Mouse (Mus musculus) thymus, adult 18-20 months (tissue): ENCODE data around the gene Sorcs3.

Experiments
- DNase-seq, 2 experiments: peaks; one replicate each; pipeline ENCODE4 v3.0.0; 2022; ENCODE audit warnings: mixed read lengths in 2 of 2

Sorcs3 gene

DNA sequence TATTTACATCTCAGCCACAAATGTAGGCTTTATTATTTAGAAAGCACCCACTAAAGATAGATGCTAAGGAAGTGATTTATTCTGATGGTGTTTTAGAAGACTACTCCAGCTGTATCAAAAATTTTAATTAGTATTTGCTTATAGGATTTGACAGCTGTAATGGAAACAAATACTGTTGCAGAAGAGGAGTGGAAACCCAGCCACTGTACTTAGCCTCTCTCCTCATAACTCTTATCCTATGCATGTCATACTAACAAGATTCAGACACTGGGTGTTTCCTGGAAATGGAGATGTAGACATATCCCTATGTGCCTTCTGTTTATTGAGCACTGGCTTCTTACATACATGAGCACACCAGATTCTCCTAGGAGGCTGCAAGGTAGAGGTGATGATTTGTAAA lies 338.5 kb downstream of the Sorcs3 start:
- no peak for DNase-seq

DNA sequence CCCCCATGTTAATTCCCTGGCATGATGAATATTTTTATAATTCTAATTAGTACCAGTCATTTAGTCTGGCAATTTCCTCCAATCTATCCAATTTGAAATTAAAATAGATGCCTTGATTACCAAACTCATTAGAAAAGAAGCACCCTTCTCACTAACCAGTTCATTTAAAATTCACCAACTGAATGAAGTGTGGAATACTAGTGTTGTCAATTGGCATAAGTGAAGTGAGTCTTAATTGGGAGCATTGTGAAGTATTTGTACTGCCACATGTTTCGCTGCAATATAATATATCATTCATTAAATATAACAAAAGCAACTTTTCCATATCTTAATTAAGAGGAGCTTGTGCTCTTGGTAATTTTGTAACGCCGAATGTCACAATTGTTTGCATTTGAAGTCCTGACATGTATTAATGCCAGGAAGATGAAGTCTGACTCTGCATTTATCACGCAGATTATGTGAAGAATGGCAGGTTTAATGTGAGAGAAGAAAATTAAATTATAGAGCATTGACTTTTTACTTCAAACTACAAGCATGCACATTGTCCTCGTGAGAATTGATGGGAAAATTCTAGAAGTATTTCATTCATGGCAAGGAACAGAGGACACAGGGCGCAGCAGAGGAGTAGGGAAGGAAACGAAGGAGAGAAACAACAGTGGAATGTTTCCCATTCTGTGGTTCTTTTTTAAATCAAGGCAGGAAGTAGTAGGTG lies 339.8 kb downstream of the Sorcs3 start:
- no peak for DNase-seq

DNA sequence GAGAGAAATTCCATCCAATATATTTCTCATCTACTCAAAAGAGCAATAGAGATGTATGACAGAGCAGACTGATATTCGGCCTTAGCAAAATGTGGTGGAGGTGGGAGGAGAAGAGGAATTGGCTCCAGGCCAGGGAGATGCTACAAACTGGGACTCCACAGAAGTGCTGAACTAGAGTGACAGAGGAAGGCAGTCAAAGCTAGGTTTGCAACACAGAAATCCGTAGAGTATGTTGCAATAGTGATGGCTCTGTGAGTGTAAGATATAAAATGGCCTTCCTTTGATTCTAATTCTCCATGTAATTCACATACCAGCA lies 340.3 kb downstream of the Sorcs3 start:
- no peak for DNase-seq

DNA sequence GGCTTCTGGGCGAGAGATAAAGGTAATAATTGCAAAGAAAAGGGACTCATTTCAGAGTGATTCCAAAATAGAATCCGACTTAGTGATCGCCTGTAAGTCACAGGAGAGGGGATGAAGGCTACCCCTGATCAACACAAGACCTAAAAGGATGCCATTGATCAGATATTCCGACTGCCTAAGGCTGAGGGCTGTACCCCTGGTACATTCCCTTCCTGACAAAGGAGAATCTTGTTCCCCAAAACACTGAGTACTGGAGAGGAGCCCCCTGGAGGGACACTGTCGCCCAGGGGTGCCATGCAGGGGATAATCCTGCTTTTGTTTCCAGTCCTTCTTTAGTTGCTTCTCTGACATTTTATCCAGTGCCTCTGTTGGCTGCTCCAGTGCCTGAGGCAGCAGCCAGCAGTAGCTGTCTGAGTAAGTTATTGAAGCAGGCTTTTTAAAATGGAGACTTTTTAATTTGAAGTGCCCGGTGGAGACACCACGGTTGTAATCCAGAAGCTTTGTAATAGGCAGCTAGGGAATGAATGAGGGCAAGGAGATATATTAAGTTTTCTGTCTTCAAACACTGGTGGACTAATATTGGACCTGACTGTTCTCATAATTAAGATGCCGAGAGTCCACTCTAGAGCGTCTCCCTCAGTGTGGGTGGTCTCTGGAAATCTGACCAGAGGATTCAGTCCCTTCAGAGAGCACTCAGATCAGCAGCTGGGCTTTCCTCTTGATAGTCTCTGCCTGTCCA lies 342.5 kb downstream of the Sorcs3 start:
- no peak for DNase-seq

DNA sequence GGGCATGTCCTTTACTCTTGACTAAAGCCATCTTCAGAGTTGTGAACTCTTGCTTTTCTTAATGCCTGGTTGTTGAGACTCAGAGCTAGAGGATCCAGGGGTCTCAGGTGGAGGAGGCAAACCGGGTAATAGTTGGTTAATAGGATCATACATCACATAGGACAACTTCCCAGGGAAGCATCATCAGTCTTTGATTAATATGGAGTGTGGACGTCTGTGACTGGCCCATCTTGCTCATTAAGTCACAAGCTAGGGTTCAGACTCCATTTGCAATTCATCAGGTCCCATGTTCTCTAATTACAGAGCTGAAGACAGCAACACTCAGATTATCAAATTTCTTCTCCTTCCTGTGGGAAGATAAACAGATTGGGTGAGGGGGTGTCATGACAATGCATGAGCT lies 353.6 kb downstream of the Sorcs3 start:
- DNase-seq: no peak

DNA sequence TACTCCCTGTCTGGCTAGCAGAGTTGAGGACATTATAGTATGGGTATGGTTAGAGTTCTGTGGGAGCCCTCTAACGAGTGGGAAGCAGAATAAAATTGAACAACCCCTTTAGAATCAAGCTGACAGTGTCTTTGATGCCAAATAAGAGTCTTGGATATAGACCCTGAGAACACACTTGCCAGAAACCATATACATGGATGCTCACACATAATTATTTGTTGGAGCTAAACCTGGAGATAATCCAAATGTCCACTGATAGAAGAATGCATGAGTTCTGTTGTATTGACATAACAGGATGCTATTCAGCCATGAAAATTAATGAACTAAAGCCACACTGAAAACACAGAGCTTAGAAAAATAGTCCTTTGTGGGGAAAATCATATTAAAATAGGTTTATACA lies 369.9 kb downstream of the Sorcs3 start:
- no peak for DNase-seq

DNA sequence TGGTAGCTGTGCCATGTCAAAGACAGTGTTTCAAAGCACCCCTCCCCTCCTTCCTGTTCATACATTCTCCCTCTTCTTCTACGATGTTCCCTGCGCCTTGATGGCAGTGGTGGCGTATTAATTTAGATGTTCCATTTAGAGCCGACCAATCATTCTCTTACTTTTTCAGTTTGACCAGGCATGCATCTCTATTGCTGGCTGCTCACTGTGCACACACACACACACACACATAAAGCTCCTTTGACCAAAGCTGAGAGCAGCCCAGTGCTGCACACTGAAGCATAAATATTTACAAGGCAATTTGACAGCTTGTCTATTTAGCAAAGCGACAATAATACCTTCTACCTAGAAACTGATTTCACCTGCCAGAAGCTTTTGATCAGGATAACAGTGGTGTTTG lies 371.3 kb downstream of the Sorcs3 start:
- no peak for DNase-seq

DNA sequence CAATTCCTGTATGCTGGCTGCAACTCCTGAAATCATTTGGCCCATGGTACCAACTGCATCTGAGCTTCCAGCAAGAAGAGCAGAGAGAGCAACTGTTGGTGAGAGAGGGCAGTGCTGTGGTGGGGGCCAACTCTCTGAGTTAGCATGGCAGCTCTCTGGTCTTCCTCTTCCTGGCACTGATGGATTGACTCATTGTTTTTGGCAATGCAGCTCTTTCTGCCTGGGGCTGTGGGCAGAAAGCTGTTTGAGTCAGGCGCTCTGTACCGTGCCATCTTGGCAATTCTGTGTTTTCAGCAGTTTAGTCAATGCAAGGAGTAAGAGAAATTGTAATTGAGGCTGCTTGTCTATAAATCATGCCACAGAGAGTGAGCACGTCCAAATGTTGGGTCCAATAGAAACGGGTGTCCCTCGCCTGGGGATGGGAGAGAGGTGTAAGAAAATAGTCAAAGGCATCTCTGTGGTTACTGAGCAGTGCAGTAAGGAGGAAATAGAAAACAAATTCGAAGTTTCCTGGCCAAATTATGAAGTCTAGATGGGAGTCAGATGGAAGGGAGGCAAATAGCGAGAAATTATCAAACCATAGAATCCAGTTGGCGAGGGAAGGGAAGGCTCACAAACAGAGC lies 379.2 kb downstream of the Sorcs3 start:
- DNase-seq: no peak

DNA sequence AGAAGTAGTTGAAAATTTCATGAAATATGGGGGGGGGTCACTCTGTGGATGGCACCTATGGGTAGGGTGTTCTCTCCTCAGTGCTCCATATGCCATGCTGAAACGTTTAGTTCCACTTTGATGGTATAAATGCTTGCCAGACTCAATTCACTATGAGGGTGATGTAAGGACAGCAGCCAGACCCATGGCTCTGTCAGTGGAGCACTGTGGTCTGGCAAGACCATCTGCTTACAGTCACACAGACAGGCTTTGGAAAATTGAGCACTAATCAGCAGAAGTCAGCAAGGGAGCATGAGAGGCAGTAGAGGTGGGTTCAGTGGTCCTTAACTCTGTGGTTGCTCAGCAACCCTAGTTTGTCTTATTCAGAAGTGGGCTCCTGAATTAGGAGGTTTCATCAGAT lies 411.1 kb downstream of the Sorcs3 start:
- DNase-seq: no peak

DNA sequence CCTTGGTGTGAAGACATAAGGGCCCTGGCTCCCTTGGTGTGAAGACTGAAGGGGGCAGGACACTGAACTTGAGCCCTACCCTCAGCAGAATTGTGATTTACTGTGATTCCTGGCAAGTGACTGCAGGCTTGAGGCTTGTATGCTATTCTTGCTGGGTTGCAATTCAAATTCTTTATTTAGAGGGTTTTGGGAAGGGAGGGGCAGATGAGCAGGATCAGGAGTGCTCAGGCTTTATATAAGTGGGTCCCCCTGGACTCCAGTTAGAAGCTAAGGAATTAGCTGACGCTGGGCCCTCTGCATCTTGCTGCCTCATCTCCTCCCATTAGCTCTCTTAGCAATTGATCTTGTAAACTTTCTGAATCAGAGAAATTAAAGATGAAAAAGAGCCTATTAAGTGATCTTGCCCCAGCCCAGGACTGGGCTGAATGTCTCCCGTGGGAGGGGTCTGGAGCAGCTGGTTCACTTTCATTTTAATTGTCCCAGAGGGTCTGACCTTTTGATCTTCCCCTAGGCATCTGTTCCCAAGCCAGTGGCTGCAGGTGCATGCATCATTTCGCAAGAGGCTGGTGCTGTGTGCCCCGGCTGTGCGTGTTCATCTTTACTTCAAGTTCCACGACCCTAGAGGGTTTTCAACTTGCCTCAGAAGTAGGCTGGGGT lies 425.0 kb downstream of the Sorcs3 start:
- no peak for DNase-seq

DNA sequence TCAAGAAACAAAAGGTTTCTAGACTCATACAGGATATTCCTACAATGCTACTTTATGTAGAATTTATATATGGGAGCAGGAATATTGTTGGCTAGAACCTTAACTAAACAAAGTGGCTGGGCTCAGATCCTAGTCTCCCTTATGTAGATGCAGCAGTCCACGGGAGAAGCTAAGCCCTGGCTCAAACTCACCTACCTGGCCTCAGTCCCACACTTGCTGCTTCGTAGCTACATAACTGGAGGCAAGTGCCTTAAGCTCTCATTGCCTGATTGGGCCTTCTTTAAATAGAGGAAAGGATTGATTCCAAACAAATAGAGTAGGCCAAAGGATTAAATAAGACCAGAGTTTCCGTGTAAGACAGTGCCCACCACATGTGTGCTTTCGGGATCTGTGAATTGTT lies 436.7 kb downstream of the Sorcs3 start:
- DNase-seq: no peak

DNA sequence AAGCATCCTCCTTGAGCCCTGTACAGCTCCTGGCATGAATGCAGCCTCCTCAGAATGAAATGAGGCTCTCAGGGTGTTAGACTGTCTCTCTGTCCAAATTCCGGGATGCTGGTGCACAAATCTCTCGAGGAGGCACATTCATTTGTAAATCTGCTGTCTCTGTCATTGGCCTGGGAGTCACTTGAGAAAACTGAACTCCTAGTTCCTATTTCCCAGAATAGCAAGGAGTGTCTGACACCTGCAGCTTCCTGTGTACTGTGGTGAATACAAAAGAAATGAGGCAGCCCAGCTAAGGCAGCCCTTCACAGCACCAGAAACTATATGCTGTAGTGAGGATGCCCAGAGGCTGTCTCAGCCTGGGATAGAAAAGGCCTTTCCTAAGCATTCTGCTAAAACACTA lies 444.1 kb downstream of the Sorcs3 start:
- DNase-seq: no peak

DNA sequence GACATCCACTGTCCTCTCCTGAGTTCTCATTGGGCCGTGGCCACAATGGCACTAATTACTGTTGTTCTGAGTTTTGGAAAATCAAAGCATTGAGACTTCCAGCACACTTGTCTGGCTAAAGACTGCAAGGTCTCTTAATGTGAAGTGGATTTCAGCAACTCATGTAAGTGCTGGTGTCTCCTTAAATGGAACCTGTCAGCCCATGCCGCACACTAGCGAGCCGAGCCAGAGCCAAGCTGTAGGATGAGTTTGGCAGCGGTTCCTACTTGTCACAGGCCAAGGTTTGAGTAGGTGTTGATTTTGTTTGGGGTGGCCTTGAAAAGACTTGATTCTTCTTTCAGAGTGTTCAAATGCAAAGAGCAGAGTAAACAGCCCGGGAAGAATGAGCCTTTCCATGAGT lies 445.8 kb downstream of the Sorcs3 start:
- DNase-seq: no peak

DNA sequence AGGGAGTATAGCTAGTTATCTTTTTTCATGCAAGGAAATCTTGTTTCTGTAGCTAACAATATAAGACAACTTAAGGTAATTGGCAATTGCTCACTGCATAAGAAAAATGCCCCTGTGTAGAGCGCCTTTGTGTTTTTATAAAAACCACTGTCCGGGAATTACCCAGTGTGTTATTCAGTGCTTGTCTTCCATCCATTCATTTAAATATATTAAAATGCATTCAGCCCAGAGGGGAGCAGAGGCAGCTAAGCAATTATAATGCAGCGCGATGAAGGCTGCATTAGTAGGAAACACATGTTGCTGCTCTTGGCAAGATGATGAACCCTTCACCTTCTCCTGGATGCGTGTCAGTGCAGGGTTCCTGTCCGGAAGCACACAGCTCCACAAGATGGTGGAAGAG lies 454.4 kb downstream of the Sorcs3 start:
- no peak for DNase-seq

DNA sequence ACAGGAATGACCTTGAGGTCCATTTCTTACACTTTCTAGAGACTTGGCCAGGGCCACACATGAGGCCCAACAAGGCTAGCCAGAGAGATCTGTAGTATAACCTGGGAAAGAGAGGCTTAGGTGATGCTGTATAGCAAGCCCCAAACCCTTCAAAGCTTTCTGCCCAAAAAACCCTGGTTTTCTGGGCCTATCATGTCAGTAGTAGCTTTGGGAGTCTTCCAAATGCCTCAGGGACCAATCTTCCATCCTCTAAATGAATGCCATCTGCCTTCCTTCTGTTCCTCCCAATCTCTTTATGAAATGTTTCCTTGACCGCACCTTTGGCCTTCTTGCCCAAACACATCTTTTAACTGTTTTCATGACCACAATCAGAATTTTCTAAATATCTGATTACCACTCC lies 474.1 kb downstream of the Sorcs3 start:
- no peak for DNase-seq

DNA sequence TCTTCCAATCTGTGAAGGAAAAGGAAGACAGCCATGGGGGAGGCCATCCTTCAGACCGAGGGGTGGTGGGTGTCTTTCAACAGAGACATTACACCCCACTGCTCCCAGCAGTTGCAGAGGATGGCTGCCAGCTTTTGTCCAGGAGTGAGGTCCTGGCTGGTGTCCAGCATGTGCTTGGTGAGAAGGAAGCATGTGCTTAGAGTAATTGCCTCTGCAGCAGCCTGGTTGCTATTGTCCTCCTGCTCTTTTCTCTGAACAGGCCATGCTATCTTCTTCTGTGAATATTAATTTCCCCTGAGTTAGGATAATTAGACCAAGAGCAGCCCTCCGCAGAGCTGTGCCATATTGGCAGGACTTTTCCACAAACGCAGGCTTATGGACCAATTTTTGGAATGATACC lies 476.7 kb downstream of the Sorcs3 start:
- DNase-seq: no peak

DNA sequence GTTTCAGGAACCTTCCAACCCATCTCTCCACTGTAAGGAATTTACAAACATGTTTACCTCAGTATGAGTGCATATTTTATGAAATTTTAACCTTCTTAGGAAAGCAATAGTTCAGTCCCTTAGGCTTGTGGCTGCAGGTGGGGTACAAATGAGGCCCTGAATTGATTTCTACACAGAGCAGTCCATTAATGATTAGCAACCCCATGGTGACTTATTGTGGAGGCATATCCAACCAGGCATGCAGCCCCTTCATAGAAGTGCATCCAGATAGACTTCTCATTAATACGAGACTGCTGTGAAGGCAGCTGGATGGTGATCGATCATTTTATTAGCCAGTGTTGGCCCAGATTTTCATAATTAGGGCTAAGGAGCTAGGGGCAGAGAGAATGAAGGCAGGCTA lies 480.5 kb downstream of the Sorcs3 start:
- DNase-seq: no peak

DNA sequence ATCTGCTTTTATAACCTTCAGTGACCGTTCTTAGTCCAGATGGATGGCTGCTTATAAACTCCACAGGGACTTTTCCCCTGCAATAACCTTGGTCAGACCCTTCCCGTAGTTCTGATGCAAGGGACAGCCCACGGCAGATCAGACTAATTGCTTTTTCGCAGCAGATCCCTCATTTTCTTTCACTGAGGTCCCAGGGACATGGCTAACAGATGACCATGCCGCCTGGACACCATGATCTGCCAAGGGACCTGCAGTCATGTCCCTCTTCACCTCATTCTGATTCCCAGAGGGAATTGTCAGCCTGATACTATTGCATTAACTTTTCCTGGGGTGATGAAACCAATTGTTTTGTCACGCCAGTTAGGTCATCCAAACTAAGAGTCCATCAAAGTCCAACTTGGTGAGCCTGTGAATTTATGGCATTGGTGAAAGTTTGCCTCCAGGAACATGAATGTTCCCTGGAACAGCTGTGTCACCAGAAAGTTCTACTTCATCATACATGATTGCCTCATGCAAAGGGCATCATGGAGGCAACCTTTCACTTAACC lies 494.4 kb downstream of the Sorcs3 start:
- DNase-seq: no peak

DNA sequence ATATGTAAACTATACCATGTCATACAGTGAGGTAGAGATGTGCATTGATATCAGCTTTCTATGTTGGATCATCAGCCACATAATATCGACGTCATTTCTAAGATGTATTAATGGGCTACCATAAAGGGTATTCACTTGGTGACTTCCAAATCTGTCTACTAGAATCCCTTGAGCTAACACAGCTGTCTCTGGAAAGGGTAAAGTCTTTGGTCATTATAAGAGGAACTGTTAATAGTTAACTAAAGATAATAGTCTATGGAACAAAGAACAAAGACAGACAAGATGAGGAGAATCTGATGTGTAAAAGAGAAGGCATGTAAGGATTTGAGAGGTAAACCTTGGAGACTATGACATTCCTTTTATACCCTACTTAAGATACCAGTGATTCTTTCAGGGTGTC lies 497.9 kb downstream of the Sorcs3 start:
- no peak for DNase-seq

DNA sequence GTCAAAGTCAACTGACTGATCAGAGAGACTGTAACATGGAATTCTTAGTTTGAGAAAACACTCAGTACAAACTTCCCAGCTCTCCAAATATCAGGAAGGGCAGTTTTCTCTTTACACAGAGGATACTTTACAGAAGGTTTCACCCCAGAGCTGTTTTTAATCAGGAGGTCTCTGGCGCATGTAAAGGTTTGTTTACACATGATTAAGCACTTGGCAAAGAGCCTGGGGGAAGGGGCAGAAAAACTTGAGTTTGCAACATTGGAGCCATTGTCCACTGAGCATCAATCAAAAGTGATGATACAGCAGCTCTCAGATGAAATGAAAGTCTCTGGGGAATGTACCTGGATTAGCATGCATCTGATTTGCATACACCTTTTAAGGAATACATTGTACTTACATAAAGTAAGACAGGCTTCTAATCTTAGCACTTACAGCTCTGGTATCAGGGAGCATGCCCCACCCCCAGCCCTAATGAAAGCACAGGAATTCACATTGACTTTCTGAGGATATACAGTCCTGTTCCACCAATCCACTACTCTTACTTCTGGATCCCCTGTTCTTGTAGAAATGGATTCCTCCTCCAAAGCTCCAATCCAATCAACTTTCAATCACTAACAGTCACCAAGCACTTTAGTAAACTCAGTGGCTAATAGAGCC lies 500.6 kb downstream of the Sorcs3 start:
- DNase-seq: no peak

DNA sequence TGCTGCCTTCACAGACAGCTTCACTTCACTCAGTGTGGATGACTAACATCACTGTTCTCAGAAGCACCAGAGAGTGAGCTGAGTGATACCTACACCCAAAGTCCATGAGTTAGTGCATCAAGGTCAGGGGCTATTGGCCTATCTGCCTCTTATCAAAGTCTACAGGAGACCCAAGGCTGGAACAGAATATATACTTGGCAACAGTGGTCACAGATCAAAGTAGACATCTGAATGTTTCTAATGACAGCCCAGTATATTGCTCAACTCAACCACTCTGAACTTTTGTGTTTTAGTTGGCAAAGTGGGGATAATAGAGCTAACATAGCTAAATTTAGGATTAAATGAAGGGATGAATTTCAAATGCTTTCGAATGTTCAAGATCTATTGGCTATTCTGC lies 501.1 kb downstream of the Sorcs3 start:
- DNase-seq: no peak

DNA sequence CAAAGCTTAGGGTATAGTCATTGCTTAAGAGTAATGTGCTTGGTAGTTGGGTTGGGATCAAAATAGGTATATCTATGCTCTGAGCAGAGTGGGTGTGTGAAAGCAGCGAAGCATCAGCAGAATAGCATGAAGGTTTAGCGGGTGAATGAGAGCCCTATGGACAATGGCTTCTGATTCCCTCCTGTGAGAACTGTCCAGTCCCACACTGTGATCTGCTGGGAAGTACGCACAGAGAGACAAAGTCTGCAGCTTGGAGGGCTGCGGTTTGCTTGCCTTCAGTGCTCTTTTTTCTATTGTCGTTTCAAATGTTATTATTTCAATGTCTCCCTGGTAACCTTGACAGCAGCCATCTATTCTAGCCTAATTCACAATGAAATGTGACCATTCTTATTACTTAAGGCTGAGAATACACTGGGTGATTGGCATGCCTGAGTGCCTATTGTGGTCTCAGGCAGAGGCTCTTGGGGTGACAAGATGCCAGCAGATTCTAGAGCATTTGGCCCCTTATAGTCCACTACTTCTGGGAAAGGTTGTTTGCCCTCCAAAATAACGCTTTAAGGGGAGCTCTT lies 520.1 kb downstream of the Sorcs3 start:
- DNase-seq: no peak

DNA sequence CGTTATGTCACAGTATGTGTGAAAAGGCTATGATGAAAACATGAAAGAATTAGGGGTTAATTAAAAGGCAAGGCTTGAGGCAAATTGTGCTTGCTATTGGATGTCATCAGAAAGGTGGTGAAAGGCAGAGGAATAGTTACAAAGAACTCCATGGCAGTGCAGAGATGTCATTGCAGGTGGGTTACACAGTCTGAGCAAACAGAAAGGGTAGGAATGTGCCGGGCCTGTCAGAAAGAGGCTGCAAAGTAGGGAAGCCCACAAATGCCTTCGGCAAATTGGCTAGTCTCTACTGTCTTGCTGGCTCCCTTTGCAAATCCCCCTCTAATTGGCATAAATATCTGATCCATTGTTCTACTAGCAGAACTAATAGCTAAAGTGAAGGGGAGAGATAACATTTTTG lies 521.2 kb downstream of the Sorcs3 start:
- no peak for DNase-seq
